Mouse (Mus musculus) gastrocnemius, postnatal 14 days (tissue): ENCODE results near the gene Meis2. TPM values are rescaled to one million over a fixed set of nuclear protein-coding genes. Genes with fewer than 3 reads are reported as not detected.

Source experiments
- DNase-seq: peaks from one replicate; pipeline ENCODE4 v3.0.0; 2021; ENCODE audit warnings: mixed read lengths
- intact Hi-C: fragments of 180-260 bp; cut with DNase I; formaldehyde crosslinking; loops from one replicate; pipeline ENCODE4 v1.15.1; 2025; ENCODE audit warnings: low total_unique reads
- total RNA-seq, 2 experiments: library from RNA; stranded (reverse); gene quantifications; 2 replicates each; pipeline ENCODE4 v1.2.3; 2021

Gene Meis2
- total RNA-seq, 2 experiments from 2014 or later = 2.6 to 3.2 TPM

DNA sequence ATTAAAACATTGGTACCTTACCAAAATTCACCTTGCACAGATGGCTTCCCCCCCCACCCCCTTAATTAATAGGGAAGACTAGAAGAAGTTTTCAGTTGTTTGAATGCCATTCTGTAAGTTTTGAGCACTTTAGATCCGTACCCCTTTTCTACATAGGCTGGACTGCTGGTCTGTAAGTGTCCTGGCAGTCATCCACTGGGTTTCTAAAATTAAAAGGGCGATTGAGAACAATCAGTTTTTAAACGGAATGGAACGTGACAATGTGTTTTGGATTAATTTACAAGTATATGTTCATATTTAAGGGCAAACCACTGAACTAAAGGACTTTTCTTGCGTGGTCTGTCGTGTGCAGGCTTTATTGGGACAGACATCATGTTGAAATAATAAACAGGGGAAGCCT, 141.2 kb downstream of the Meis2 start:
- DNase-seq = no peak
- intact Hi-C loops = no loop called here

DNA sequence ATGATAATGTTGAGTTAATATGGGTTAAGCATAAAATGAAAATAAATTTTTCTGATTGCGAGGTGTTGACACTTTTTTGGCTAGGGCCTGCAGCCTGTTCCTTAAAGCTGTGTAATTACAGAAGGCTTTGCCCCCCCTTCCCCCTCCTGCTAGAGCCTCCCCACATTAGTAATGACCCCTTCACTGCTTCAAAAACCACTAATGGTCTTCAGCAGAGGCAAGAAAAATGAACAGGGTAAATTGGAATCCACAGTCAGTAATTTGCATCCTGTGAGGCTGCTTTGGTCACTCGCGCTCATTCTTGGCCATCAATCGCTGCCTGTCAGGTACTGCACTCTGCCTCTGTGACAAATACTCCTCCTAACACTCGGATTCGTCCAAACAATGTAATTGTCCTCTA, 142.4 kb downstream of the Meis2 start:
- intact Hi-C loops = no loop called here
- DNase-seq = no peak

DNA sequence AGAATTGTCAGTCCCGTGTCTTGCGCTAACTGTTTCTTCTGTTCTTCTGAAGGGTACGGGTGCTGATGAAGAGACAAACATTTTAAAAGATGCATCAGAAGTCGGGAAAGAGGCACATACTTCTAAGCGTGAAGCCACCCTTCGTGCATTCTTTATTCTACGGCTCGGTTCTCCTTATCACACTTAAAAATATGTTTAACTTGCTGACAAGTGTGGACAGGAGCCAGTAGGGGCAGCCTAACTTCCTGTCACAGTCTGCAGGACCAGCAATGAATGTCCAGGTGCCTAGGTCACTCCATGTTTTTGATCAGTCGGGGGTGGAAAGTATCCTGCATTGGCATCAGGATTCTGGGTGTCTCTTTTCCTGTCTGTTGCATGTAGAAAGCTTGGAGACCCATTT, 144.0 kb downstream of the Meis2 start:
- intact Hi-C loops = no loop called here
- no peak for DNase-seq

DNA sequence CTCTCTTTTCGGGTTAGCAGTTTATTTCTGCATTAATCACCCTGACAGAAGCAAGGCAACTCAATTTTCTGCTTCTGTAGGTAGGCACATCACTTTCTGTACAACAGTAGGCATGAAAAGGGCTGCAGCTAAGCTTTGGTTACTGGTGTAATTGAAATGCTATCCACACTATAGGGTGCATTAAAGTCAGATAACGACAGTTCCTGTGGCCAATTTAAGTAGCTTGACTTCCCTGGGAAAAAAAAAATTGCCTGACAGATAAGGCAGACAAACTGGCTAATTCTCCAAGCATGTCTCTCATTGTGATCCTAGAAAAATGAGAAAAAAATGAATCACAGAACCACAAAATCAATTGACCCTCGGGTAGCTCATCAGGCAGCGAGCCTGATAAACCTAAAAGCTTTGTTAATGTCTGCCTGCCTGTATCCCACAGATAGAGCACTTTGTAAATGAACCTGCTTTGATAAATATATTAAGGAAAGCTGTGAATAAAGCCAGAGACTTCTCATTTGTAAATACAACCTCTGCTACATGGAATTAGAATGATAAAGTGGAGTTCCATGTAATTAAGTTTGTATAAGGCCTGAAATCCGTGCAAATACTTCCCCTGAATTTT, 145.2 kb downstream of the Meis2 start:
- intact Hi-C loops = no loop called here
- no peak for DNase-seq

DNA sequence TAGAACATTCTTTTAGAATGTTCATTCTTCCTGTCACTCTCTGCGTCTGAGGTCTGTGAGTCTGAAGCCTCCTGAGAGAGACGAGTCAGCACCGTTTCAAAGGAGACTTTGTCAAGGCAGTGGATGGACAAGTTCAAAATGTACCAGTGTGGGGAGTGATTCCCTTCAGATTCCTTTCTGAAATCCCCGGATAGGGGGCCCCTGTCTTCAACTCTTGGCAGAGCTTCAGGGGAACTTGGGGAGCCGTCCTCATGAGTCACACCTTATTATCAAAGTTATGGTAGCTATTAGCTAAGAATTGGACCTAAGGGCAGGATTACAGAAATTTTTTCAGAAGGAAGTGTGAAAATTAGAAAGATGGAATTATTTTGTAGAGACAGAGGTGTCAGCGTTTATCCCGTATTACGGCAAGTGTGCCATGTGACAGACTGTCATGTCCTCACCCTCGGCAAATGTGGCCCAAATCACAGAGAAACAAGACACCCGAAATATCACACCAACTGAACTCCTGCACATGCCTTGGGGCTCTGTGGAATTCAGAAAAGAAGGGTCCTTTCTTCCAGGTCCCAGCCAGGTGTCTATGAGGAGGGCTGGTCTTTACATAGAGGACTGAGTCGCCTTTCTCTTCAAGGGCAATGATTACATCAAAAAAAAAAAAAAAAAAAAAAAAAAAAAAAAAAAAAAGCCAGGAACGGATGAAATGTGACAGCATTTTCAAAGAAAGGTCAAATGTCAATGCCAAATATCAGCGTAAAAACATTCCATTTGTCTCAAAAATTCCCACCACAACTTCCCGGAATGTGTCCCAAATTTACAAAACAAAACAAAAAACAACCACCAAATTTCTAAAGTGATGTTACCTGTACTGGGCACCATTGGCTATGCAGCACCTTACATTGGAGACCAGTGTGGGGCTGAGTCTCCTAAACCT, 146.2 kb downstream of the Meis2 start:
- no peak for DNase-seq
- intact Hi-C loops = no loop called here

DNA sequence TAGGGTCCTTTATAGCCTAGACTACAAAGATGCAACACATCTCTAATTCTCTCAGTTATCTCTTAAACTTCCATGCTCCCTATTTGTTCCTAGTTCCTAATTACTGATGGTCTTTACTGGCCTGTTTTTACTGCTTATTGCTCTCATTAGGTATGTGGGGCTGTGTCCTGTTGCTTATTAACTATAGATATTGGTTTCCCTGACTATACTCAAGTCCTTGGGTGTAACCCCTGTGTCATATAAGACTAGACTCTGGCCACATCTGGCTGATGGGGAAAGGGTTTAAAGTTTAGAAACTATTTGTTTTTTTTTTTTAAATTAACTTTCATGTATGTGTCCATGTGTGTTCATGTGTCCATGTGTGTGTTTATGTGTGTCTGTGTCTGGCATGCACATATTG, 147.1 kb downstream of the Meis2 start:
- no peak for DNase-seq
- intact Hi-C loops = no loop called here

DNA sequence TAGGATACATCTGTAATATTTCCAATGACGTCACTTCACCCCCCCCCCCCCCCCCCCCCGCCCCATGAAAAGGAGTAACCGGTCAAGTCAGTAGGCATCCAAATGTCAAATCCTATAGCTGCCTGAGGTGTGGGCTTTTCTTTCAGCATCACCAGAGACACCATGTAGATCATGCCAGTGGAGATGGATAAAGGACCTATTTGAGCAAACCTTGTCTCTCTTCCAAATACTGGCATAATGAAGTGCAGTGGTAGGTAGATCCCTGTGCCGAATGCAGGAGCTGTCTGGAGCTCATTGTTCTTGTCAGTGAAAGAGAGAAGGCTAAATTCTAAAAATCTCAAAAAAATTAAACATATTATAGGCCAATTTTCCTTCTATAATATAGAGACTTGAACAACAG, 151.1 kb downstream of the Meis2 start:
- no peak for DNase-seq
- intact Hi-C loops = no loop called here

DNA sequence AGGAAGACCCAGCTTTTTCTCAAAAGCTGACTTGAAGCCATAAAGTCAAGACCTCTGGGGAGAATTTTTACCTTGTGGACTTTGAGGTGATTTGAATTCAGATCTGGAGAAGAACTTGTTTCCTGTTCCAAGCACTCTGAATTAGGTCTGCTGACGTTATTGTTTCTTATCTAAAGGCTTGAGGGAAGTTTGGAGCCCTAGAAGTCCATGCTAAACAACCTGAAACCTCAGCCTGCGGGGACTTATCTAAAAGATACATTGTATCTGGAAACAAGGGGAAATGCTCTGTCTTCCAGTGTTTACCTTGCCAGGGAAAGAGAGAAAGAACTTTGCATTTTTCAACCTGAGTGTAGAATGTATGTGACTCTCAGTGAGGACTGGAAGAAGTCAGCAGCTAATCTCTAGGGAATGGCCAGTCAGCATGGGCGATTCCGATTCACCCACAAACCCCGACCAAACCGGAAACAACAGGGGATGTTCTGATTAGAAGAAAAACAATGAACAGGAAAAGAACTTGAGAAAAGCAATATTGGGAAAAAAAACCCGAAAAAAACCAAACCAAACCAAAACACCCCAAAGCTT, 152.6 kb downstream of the Meis2 start:
- intact Hi-C loops = no loop called here

DNA sequence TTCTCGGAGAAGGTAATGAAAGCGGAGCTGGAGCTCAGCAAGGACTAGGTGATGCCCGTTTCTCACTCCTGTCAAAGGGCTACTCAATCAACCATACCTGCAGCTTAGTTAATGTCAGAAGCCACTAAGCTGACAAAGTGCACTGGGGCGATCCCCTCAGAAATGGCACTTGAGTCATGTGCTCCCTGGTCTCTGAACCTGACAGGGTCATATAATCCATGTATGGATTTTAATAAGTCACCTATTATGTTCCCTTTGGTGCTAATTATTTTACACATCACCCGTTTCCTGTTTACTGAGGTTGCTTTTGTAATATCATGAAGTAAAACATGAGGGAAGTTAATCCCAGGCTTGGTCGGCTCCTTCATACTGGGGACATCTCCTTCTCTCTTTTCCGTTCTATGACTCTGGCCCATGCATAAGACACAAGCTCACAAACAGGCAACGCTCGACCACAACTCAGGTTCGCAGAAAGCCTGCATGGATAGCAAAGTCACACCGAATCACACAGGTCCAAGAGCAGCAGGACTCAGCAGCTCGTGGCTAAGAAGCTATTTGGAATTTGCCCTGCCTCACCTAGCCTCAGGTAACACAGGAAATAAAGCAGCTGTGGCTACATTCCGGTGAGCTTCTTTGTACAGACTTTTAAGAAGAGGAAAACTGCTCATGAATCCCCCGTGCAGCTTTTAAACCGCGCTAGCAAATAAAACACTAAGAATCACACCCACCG, 153.6 kb downstream of the Meis2 start:
- DNase-seq = no peak
- intact Hi-C loops = no loop called here

More for the DNA sequence above, 152.6 kb downstream of the Meis2 start:
- no peak for DNase-seq

DNA sequence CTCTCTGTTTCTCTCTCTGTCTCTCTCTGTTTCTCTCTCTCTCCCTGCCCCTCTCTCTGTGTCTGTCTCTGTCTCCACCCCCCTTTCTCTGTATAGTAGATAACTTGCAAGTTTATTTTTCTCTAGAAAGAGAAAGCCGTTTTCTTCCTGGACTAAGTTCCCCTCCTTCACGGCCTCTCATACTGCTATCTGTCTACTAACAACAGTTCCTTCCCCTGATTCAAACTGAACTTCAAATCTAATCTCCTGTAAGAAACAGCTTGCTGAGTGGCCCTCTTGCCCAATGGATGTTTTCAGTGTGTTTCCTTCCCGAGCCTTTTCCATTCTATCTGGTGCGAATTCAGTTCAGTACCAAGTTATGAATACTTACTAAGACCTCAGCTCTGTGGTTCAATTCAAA, 155.4 kb downstream of the Meis2 start:
- intact Hi-C loops = no loop called here
- no peak for DNase-seq

DNA sequence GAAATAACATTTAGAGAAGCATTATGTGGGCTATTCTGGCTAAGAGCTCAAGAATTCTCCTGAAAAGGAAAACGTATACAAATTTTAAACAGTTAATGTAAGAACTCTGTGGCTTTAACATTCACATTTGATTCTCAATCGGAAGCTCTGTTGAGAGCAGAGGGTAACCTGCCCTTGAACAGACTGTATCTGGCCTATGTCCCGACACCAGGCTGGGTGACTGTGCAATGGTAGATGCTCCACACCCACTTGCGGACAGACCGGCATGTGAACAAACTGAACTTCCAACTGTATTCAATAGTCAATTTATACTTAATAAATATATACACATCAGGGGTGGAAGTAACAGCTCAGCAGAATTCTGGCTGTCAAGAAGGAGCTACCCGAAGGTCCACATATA, 164.6 kb downstream of the Meis2 start:
- no peak for DNase-seq
- intact Hi-C loops = no loop called here

DNA sequence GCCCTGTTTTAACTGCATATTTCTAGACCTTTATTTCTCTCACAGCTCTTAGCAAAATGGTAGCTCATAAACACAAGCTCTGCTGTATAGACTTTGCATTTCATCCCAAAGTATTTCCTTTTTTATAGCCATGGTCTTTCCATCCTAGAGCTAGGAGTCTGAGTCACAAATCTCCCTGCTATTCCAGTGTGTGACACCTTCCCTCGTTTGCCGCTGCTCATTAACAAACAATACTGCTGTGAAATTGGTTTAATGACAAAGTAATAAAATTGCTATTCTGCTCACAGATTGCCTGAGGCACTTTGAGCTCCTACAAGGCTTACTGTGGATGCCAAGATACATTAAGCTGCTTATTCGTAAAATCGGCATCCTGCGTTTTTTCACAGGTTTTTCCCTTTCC, 168.1 kb downstream of the Meis2 start:
- intact Hi-C loops = no loop called here
- DNase-seq = no peak

DNA sequence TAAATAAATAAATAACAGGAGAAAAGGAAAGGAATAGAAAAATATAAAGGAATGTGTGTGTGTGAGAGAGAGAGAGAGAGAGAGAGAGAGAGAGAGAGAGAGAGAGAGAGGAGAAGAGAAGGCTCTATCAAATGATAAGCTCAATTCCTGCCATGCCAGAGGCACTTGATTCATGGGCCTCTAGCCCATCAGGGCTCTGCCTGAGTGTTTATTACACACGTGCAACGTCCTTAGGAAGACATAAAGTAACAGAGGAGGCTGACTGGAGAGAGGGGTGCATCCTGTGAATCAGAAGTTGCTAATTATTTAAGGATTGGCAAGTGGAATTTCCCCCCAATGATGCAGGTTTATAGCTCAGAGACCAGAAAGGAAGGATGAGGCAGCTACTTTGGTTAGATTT, 168.6 kb downstream of the Meis2 start:
- intact Hi-C loops = no loop called here
- no peak for DNase-seq

DNA sequence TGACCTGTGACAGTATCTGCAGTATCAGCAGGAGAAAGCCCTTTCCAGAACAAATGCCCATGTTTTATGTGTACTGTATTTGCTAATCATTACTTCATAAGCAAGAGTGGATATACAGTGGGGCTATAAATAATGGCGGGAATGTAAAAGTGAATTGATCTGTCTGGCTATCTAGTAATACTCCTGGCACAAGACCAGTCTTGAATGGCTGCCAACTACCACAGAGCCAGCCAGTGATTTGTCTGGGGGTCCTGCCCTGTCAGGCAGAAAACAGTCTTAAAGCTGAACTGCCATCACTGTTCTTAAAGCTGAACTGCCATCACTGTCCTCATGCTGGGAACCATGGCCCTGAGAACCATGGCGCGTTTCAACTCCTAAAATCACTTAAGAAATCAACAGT, 169.9 kb downstream of the Meis2 start:
- DNase-seq = no peak

DNA sequence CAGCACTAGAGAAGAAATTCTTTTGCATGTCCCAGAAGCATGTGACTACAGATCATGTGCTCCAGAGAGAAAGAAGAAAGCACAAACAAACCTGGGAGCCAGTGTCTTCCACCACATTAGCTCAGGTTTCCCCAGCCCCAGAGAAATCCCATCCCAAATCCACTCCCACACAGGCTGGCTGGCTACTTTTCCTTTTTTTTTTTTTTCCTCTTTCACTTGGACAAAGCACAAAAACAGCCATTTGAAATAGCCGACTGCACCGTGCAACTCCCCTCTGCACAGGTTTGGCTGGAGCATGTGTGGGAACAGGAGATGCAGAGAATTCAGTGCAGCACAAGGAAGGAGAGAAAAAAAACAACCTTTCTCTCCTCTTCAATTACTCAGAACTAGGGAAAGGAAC, 170.4 kb downstream of the Meis2 start:
- intact Hi-C loops = no loop called here
- no peak for DNase-seq

More for the DNA sequence above, 169.9 kb downstream of the Meis2 start:
- intact Hi-C loops = no loop called here

DNA sequence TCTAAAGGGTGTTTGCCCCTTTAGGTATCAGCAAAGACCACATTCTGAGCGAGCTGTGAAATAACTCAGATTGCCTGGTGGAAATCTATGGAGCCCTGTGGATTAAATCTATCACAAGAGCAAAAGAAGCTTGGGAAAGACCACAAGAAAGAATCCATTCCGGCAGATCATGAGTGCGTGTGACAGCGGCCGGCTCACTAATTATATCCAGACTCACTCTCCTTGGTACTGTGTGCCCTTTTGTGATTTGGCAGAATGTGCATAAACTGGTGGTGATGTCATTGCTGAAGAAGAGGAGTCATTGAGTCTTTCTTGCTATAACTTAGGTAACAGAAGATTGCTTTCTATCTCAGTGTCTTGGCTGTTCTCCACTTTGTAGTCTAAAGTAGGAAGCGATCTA, 172.5 kb downstream of the Meis2 start:
- no peak for DNase-seq
- intact Hi-C loops = no loop called here

DNA sequence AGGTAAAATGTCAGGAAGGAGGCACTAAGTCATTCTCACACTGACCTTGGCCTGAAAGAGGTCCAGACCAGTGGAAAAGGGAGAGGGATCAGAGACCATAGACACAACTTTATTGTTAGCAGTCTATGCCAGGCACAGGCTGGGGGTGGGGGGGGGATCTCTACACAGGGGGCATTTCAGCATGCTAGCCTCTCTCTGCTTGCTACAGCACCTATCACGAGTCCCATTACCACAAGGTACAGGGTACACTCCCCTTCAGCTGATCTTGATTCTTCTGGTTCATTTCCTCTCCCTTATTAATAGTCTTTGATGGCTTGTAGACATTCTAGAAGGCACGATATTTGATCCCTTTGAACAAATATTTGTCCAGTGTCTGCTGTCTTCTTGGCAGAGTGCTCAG, 174.9 kb downstream of the Meis2 start:
- intact Hi-C loops = no loop called here
- no peak for DNase-seq

DNA sequence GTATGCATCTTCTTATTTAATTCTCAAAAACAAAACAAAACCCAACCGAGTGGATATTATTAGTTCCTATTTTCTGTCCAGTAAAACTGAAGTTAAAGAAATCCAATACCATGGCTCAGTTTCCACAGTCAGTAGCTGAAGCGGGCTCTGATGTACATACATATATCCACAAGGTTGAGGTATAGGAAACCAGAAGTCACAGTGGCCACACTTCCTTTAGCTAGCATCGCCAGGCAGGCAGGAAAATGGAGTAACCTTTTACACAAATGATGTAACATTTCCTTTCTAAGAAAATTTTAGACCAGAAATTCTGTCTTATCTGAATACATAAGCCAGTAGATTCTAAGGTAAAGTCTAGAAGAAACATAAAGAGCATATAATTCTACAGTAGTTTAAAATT, 175.6 kb downstream of the Meis2 start:
- no peak for DNase-seq
- intact Hi-C loops = no loop called here

DNA sequence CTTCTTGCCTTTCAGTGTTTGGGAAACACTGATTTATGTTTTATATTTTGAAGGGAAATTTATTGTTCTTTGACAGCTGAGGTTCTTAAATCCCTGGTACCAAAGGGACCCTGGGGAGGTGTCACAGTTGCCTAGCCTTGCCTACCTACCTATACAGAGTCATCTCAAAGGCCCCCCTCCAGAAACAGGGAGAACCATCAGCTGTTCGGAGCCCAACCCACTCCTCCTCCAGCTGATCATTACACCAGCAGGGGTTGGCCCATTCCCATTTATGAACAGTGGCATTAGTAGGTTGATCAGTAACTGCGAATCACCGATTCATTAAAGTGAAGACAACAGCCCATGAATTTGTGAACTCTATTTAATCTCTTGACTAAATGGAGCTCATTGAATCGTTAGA, 176.4 kb downstream of the Meis2 start:
- DNase-seq = no peak
- intact Hi-C loops = no loop called here

DNA sequence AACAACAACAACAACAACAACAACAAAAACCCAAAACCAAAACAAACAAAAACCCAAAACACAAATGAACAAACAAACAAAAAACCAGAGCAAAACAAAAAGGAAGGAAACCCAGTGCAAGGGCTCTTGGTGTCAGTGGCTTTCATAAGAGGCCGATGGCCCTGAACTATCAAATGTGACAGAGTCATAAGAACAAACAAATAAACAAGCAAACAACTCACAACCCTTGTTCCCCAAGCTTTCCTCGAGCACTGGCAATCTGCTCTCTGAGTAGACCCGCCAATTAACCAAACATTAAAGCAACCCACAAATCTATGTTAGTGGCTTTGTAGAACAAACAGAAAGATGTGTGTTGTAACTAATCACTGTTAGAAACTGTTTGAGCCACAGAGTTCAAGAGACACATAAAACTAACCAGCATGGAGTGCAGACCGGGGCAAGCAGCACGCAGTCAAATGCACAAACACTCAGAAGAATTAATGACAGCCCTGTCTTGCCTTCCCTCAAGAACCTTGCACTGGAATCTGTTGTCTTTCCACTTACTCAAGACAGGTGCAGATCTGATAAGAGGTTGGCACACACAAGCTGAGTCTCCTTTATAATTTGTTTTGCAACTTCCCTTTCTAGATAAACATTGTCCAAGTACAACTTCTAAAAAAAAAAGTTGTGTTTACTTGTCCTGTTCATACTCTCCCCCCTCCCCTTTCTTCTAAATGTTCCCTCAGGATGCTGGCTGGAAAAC, 177.1 kb downstream of the Meis2 start:
- intact Hi-C loops = no loop called here
- DNase-seq = no peak
